Mouse (Mus musculus) kidney, adult 2 months (tissue): ENCODE results near the gene Kif1bp.

Source experiments
- CTCF ChIP-seq: fragments of 200-500 bp; conservative IDR thresholded peaks from 2 replicates; pipeline ENCODE4 v1.5.1; 2011; ENCODE audit warnings: low read depth, mild to moderate bottlenecking, control low read depth, low read length, moderate library complexity, mixed read lengths; ENCODE audit not compliant: insufficient read depth, insufficient read length
- POLR2A ChIP-seq: fragments of 200-500 bp; IDR thresholded peaks from one replicate; pipeline ENCODE4 v1.6.1; 2011; ENCODE audit warnings: low read depth, low read length, control low read depth

- no peak for TF ChIP-seq POLR2A
- no peak for TF ChIP-seq CTCF
These were observed 66.7 kb downstream of the Kif1bp start for GRCm38 (mm10) chr10:62511528-62511927.
